Mouse (Mus musculus) inflammation-experienced regulatory T-cells (primary cell): ENCODE measurements around the gene Aldh2. TPM values are rescaled to one million over a fixed set of nuclear protein-coding genes. Genes with fewer than 3 reads are reported as not detected.

Source experiments
- polyA plus RNA-seq, 2 experiments: library from polyadenylated mRNA; unstranded; fragments of 100-300 nt; shearing (Covaris generic); gene quantifications; one replicate each; pipeline ENCODE4 v1.2.1; 2017

The Aldh2 gene
- polyA plus RNA-seq, result 10 to 100 TPM; 22.1 to 30.5 TPM

GRCm38 (mm10) chr5:121593451-121594401, at the start of gene Aldh2:
Gene Aldh2, minus strand, starts transcription at chr5:121593824.

GRCm38 (mm10) chr5:121618592-121619513, 25.2 kb upstream of the Aldh2 start, which contains the start of gene Acad12:
Gene Acad12, minus strand, starts transcription at chr5:121618938.

DNA sequence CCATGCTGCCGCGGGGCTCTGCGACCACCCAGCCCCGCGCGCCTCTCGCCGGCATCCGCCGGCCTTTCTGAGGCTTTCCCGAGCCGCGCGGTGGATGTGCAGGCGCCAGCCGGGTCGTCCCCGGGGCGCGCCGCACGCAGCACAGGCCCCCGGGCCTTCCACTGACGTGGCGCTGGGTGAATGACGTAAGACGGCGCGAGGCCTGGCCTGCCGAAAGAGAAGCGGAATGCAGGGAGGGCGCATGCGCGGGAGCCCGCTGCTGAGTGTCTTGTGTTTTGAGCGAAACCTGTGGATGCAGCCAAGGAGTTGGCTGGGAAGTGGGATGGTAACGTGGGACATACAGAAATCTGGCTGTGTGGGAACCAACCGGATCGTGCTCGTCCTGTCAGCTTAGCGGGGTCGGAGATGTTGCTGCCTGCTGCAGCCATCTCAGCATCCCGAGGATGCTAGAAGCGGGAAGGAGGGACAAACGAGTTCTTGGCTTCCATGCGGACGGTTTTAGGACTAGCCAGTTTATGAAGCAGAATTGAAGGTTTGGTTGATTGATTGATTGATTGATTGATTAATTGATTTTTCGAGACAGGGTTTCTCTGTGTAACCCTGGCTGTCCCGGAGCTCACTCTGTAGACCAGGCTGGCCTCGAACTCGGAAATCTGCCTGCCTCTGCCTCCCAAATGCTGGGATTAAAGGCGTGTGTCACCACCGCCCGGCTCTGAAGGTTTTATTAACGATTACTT, 47.7 kb downstream of the Aldh2 start, which contains the start of gene Mapkapk5:
Gene Mapkapk5, minus strand, starts transcription at position 113 of the 737 bp plus-strand sequence.

DNA sequence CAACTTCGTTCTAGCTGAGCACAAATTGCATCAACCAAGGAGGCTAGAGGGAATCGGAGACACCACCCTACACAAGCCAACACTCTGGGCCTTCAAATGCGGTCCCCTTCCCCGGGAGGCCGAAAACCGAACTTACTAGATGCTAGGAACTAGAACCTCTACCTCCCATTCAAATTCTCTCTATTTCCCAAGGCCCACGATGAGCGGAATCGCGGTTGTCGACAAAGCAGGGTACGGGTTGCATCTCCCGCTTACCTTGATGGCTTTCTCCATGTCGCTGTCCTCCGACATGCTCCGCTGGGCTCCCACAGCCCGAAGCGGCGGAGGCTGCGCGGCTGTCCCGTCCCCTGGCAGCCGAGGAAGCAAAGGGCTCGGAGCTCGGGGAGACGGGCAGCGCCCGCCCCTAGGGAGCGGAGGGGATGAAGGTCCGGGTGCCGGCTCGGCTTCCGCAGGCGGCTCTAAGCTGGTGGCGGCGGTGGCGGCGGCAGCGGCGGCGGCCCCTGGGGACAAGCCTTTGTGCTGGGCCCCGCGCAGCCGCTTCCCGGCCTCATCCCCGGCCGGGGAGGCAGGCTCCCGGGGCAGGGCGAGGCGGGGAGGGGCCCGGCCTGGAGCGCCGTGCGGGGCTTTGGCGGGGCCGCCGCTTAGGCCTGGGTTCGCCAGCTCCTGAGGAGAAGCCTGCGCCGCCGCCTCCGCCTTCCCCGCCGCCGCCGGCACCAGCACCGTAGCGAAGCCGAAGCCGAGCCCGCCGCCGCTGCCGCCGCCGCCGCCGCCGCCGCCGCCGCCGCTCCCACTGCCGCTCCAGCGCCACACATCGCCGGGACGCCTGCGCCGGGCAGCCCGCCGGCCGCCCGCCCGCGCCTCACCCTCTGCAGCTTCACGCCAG, 48.5 kb downstream of the Aldh2 start, which contains the start of the genes Adam1a and Gm42878:
Gene Adam1a, minus strand, starts transcription at position 573 of the 883 bp plus-strand sequence.
Gene Gm42878, minus strand, starts transcription at position 573 of the 883 bp plus-strand sequence.

Other genes with a start within 250 kb of the Aldh2 start
- gene Trafd1, start 208.2 kb downstream of the Aldh2 start, polyA plus RNA-seq, result 10 to 100 TPM; 51.1 to 53.6 TPM
- 10 to 100 TPM; 32.9 to 45.0 TPM for gene Naa25, start 195.9 kb downstream of the Aldh2 start, polyA plus RNA-seq
- 1 to 10 TPM; 1.6 to 2.5 TPM for gene Tmem116, start 141.9 kb downstream of the Aldh2 start, polyA plus RNA-seq
- gene Erp29, start 141.3 kb downstream of the Aldh2 start, polyA plus RNA-seq, result 10 to 100 TPM; 54.3 to 68.4 TPM
- gene Adam1b, start 90.4 kb downstream of the Aldh2 start, polyA plus RNA-seq, result under 1 TPM in 1 of 2 experiments, not detected in 1; 0.06 TPM
- 1 to 10 TPM in 1 of 2 experiments, under 1 TPM in 1; 0.83 to 2.2 TPM for gene Adam1a, start 48.3 kb downstream of the Aldh2 start, polyA plus RNA-seq
- under 1 TPM in 1 of 2 experiments, not detected in 1; 0.55 TPM for gene Gm42878, start 48.3 kb downstream of the Aldh2 start, polyA plus RNA-seq
- 10 to 100 TPM; 48.0 to 60.5 TPM for gene Mapkapk5, start 47.9 kb downstream of the Aldh2 start, polyA plus RNA-seq
- gene Acad12, start 25.1 kb upstream of the Aldh2 start, polyA plus RNA-seq, result 1 to 10 TPM; 2.2 to 7.6 TPM
- gene Acad10, start 66.7 kb upstream of the Aldh2 start, polyA plus RNA-seq, result 10 to 100 TPM in 1 of 2 experiments, 1 to 10 TPM in 1; 6.6 to 10.1 TPM
- gene Brap, start 66.7 kb upstream of the Aldh2 start, polyA plus RNA-seq, result 10 to 100 TPM; 58.0 to 73.6 TPM
- 10 to 100 TPM; 48.1 to 67.6 TPM for gene Atxn2, start 117.5 kb upstream of the Aldh2 start, polyA plus RNA-seq
- gene Sh2b3, start 243.8 kb upstream of the Aldh2 start, polyA plus RNA-seq, result 10 to 100 TPM; 53.5 to 56.6 TPM